Mouse (Mus musculus): ENCODE data around the gene Wdr63.

GRCm38 (mm10) chr3:146142523-146142922, 34.6 kb upstream of the Wdr63 start:
- no peak for TF ChIP-seq CTCF (IDR thresholded peaks at IDR 0.05; ENCODE audit: control insufficient read depth, insufficient read depth, low read length)
- no peak for TF ChIP-seq POLR2A (IDR thresholded peaks at IDR 0.05; ENCODE audit: borderline replicate concordance, control insufficient read depth, low read depth, low read length)
